Mouse (Mus musculus): Measurements from ENCODE around the gene Mcoln2.

DNA sequence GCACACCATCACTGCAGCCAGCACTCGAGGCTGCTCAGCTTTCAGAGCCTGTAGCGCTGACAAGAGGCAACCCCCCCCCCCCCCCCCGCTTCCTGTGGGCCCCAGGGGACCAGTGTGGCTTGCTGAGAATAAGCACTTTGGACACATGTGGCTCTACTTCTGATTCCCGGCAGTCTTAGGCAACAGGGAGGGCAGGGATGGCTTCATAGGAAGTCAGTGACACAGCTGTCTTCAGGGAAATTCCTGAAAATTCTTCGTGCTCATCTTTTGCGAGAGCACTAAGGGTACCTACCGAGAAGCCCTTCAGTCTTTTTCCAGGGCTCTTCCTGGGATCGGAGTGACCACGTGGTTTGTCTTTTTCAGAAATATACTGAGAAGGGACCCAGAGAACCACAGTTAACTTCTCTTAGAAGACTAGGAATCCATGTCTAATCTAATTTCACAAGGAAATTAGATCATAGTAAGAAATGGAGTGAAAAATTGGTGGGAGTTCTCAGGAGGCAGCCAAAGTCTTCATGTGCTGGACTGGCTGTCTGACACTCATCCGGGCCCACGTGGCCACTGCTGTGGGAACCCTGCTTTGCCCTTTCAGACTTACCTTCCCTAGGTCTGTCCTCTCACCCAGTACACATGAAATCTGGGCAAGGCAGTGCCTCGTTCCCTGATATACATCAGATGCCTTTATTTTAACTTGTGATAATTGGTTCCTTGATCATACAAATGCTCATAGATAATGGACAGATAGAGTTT is 4.4 kb downstream of the Mcoln2 start:
- TF ChIP-seq CTCF (IDR thresholded peaks at IDR 0.05; ENCODE audit: low read depth, low read length) (no peak), POLR2AphosphoS5 (IDR thresholded peaks at IDR 0.05; ENCODE audit: insufficient replicate concordance, low read depth, low read length) (no peak), GATA2 (IDR thresholded peaks at IDR 0.05; ENCODE audit: borderline replicate concordance, low read depth, low read length) (no peak), GATA1 (IDR thresholded peaks at IDR 0.05; ENCODE audit: borderline replicate concordance, low read length) (no peak)
